Mouse (Mus musculus) cerebellum, postnatal 36 days (tissue): Measurements from ENCODE around the gene Sucnr1.
"Not testable (repeated sequence)": the region's sequence is repeated elsewhere in the genome, so short reads cannot be mapped to it uniquely, and the experiment has no call there.

ENCODE experiments used
- DNase-seq, 2 experiments: peaks; one replicate each; pipeline ENCODE4 v3.0.0; 2021 to 2022; ENCODE audit warnings: mixed read lengths in 2 of 2

Gene Sucnr1

GRCm38 (mm10) chr3:60081648-60082047, at the start of gene Sucnr1:
Gene Sucnr1, plus strand, starts transcription at chr3:60081869.
- DNase-seq = no peak

GRCm38 (mm10) chr3:60046221-60046913, 35.3 kb upstream of the Sucnr1 start:
- no peak for DNase-seq

GRCm38 (mm10) chr3:60053231-60053927, 28.3 kb upstream of the Sucnr1 start:
- no peak for DNase-seq

- DNase-seq = no peak
These were observed 27.7 kb upstream of the Sucnr1 start for GRCm38 (mm10) chr3:60053931-60054330.

- no peak for DNase-seq
These were observed 25.2 kb upstream of the Sucnr1 start for GRCm38 (mm10) chr3:60056451-60056850.

GRCm38 (mm10) chr3:60057070-60057808, 24.4 kb upstream of the Sucnr1 start:
- peak; percentile 47 to 49 for DNase-seq

- DNase-seq = no peak
These were observed 23.9 kb upstream of the Sucnr1 start for GRCm38 (mm10) chr3:60057809-60058082.

- DNase-seq = no peak
These were observed 2.7 kb upstream of the Sucnr1 start for GRCm38 (mm10) chr3:60078883-60079415.

GRCm38 (mm10) chr3:60080572-60080971, 1.1 kb upstream of the Sucnr1 start:
- no peak for DNase-seq

GRCm38 (mm10) chr3:60082746-60083145, 1.1 kb downstream of the Sucnr1 start:
- DNase-seq = no peak

GRCm38 (mm10) chr3:60085729-60086128, 4.1 kb downstream of the Sucnr1 start:
- no peak for DNase-seq

GRCm38 (mm10) chr3:60091321-60091720, 9.7 kb downstream of the Sucnr1 start:
- no peak for DNase-seq

- no peak for DNase-seq
These were observed 12.9 kb downstream of the Sucnr1 start for GRCm38 (mm10) chr3:60094386-60095156.

- no peak for DNase-seq
These were observed 15.3 kb downstream of the Sucnr1 start for GRCm38 (mm10) chr3:60096941-60097340.

- DNase-seq = no peak
These were observed 15.8 kb downstream of the Sucnr1 start for GRCm38 (mm10) chr3:60097485-60097884.

- no peak for DNase-seq
These were observed 16.9 kb downstream of the Sucnr1 start for GRCm38 (mm10) chr3:60098521-60098920.

- DNase-seq = no peak
These were observed 22.9 kb downstream of the Sucnr1 start for GRCm38 (mm10) chr3:60104462-60105109.

- not testable (repeated sequence) for DNase-seq
These were observed 24.8 kb downstream of the Sucnr1 start for GRCm38 (mm10) chr3:60106446-60106845.

GRCm38 (mm10) chr3:60107736-60108135, 26.1 kb downstream of the Sucnr1 start:
- no peak for DNase-seq

GRCm38 (mm10) chr3:60108815-60109214, 27.1 kb downstream of the Sucnr1 start:
- DNase-seq = no peak

GRCm38 (mm10) chr3:60111135-60111710, 29.6 kb downstream of the Sucnr1 start:
- DNase-seq = no peak
